Mouse (Mus musculus) erythroblast, embryonic 14.5 days (primary cell): ENCODE results near the gene Bad.

Experiments
- GATA1 ChIP-seq: IDR thresholded peaks from 2 replicates; pipeline ENCODE4 v1.6.1; 2012; ENCODE audit warnings: low read length, inconsistent platforms, mixed read lengths
- TAL1 ChIP-seq: IDR thresholded peaks from 3 replicates; pipeline ENCODE4 v1.6.1; 2012; ENCODE audit warnings: low read length, inconsistent platforms, mixed read lengths

GRCm38 (mm10) chr19:6954046-6954445 is 12.4 kb downstream of the Bad start:
- TF ChIP-seq GATA1: no peak
- no peak for TF ChIP-seq TAL1
